Mouse (Mus musculus): ENCODE results near the gene Olfr1033. TPM values are rescaled to one million over a fixed set of nuclear protein-coding genes. Genes with fewer than 3 reads are reported as not detected.
"Not testable (repeated sequence)": the region's sequence is repeated elsewhere in the genome, so short reads cannot be mapped to it uniquely, and the experiment has no call there.

Olfr1033 gene
- total RNA-seq (2021) = not detected
- long read RNA-seq, experiment 1 = 0 reads
- long read RNA-seq, experiment 2 = 0 reads

DNA sequence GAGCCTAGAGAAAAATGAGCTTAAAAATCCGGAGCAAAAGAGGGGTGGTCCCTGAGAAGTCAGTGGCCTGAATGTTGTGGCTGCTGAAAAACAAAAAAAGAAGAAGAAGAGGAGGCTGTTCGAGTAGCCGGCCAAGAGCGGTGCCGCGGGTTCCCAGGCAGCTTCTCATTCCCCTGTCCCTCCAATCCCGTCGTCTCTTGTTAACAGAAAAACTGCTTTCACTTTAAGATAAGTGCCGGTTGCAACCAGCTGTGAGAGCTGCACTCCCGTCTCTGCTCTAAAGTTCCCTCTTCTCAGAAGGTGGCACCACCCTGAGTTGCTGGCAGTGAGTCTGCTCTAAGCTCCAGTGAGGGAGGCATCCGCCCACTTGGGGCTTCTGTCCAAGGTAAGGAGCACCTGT is at the start of gene Olfr1033:
TSS of gene Olfr1033 (plus strand) at position 228 of the 400 bp plus-strand sequence.
- not testable (repeated sequence) for DNase-seq (ENCODE audit: low spot score in 2 of 2)

GRCm38 (mm10) chr2:85973595-85973994 is 46.8 kb upstream of the Olfr1033 start, which contains the start of gene Olfr1029:
Gene Olfr1029 (plus strand): TSS chr2:85973895.
- no peak for DNase-seq (ENCODE audit: low spot score in 2 of 2)

GRCm38 (mm10) chr2:85978976-85979375 is 41.5 kb upstream of the Olfr1033 start, which contains the start of gene Olfr1030:
Gene Olfr1030 (plus strand): TSS chr2:85979276.
- DNase-seq (ENCODE audit: low spot score in 2 of 2) = no peak

DNA sequence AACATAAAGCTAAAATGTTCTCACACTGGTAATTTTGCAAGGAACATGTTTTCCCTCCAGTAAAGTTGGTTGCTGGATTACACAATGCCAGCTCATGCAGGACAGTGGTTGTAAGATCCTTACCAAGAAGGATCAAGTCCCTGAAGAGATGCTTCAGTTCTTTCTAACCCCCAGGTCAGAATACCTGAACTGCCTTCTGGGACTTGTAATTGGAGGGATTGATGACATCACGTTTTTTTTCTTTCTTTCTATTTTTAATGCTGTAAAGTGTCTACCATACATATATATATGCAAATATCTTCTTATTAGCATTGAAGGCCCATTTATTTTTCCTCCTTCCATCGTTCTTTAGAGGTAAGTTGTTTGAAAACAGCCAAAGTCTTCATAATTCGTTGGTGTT is 30.4 kb upstream of the Olfr1033 start, which contains the start of gene Olfr1031:
TSS of gene Olfr1031 (plus strand) at position 301 of the 400 bp plus-strand sequence.
- no peak for DNase-seq (ENCODE audit: low spot score in 2 of 2)

- DNase-seq (ENCODE audit: low spot score in 2 of 2) = no peak
These were observed 15.2 kb upstream of the Olfr1033 start, which contains the start of gene Olfr1032 for GRCm38 (mm10) chr2:86005240-86005639. Gene Olfr1032 (plus strand): TSS chr2:86005540.

- DNase-seq (ENCODE audit: low spot score in 2 of 2) = not testable (repeated sequence)
These were observed 1.1 kb downstream of the Olfr1033 start for GRCm38 (mm10) chr2:86021518-86021917.

DNA sequence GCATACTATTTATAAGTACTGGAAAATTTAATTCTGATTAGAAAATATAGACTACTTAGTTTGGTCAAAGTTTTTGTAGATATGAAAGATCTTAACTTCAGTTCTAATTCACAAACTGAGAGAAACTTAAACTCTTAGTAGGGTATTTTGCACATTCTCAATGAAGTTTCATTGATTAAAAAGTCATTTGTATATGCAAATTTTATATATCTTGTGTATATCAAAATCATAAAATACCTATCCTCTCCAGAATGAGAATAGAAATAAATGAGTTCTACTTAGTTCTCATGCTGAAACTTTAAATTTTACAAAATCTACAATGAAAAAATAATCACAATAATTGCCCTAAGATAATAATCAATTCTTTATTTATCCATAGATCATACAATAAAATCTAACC is 25.1 kb downstream of the Olfr1033 start, which contains the start of gene Olfr1034:
TSS of gene Olfr1034 (plus strand) at position 301 of the 400 bp plus-strand sequence.
- no peak for DNase-seq (ENCODE audit: low spot score in 2 of 2)

- not testable (repeated sequence) for DNase-seq (ENCODE audit: low spot score in 2 of 2)
These were observed 30.3 kb downstream of the Olfr1033 start for GRCm38 (mm10) chr2:86050777-86051176.

GRCm38 (mm10) chr2:86063766-86064165 is 43.3 kb downstream of the Olfr1033 start:
- not testable (repeated sequence) for DNase-seq (ENCODE audit: low spot score in 2 of 2)

DNA sequence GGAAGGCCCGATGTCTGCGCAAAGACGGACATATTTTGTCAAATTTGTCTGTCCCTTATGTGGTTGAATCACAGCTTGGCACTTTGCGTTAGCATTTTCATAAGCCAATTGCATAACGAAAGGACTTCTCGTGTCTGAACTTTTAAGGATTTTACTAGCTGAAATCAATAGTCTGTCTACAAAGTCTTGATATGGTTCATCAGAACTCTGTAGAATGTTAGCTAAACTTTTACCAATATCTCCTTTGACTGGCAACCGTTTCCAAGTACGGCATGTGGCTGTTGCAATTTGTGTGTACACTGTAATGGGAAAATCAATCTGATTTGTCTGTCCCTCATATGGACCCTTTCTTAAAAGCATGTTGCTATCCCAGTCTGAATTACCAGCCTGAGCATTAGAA is 49.8 kb downstream of the Olfr1033 start:
- DNase-seq (ENCODE audit: low spot score in 2 of 2) = no peak

DNA sequence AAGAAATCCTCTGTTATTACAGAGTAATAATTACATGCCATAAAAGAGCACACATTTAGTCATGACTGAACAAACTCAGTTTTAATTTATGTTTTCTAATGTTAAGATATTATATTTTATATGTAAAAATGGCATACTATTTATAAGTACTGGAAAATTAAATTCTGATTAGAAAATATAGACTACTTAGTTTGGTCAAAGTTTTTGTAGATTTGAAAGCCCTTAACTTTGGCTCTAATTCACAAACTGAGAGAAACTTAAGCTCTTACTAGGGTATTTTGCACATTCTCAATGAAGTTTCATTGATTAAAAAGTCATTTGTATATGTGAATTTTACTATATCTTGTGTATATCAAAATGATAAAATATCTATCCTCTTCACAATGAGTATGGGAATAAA is 53.3 kb downstream of the Olfr1033 start, which contains the start of gene Olfr1036:
TSS of gene Olfr1036 (plus strand) at position 301 of the 400 bp plus-strand sequence.
- not testable (repeated sequence) for DNase-seq (ENCODE audit: low spot score in 2 of 2)

- DNase-seq (ENCODE audit: low spot score in 2 of 2) = not testable (repeated sequence)
These were observed 60.0 kb downstream of the Olfr1033 start for GRCm38 (mm10) chr2:86080478-86080877.

DNA sequence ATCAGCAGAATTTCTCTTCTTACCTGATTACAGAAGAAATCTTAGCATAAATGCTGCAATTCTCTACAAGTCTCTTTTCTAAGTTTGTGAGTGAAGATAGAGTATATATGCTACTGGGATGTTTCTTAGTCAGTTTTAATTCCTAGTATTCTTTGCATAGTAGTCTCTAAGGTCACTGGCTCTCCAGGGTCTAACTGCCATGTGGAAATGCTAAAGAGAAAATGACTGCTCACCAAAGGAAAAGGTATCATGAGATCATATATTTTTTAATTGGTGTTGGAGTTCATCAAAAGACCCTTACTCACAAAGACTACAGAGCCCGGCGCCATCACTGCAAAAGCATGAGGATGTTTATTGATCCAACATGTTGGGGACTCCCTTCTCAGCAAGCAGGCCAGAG is 66.9 kb downstream of the Olfr1033 start, which contains the start of gene Olfr1037:
TSS of gene Olfr1037 (minus strand) at position 101 of the 400 bp plus-strand sequence.
- DNase-seq (ENCODE audit: low spot score in 2 of 2) = no peak

Other genes with a start within 250 kb of the Olfr1033 start
- gene Olfr1014, start 247.9 kb upstream of the Olfr1033 start, total RNA-seq (2021) = not detected
- gene Olfr1015, start 238.6 kb upstream of the Olfr1033 start, total RNA-seq (2021) = not detected
- gene Olfr1016, start 218.1 kb upstream of the Olfr1033 start, total RNA-seq (2021) = not detected
- gene Olfr1018, start 202.2 kb upstream of the Olfr1033 start, total RNA-seq (2021) = not detected
- gene Olfr1019, start 175.2 kb upstream of the Olfr1033 start, total RNA-seq (2021) = not detected
- gene Olfr1020, start 173.6 kb upstream of the Olfr1033 start, total RNA-seq (2021) = not detected
- gene Olfr1022, start 152.0 kb upstream of the Olfr1033 start, total RNA-seq (2021) = not detected
- gene Olfr1023, start 135.0 kb upstream of the Olfr1033 start, total RNA-seq (2021) = not detected
- not detected for gene Olfr1024, start 115.6 kb upstream of the Olfr1033 start, total RNA-seq (2021)
- gene Olfr1025-ps1, start 105.4 kb upstream of the Olfr1033 start, total RNA-seq (2021) = not detected
- gene Olfr1026, start 99.1 kb upstream of the Olfr1033 start, total RNA-seq (2021) = not detected
- not detected for gene Olfr1028, start 70.2 kb upstream of the Olfr1033 start, total RNA-seq (2021)
- gene Olfr1029, start 46.7 kb upstream of the Olfr1033 start, total RNA-seq (2021) = not detected
- not detected for gene Olfr1030, start 41.4 kb upstream of the Olfr1033 start, total RNA-seq (2021)
- gene Olfr1031, start 30.3 kb upstream of the Olfr1033 start, total RNA-seq (2021) = not detected
- gene Olfr1032, start 15.1 kb upstream of the Olfr1033 start, total RNA-seq (2021) = not detected
- not detected for gene Olfr1034, start 25.2 kb downstream of the Olfr1033 start, total RNA-seq (2021)
- not detected for gene Olfr1036, start 53.4 kb downstream of the Olfr1033 start, total RNA-seq (2021)
- not detected for gene Olfr1037, start 66.8 kb downstream of the Olfr1033 start, total RNA-seq (2021)
- not detected for gene Olfr1039, start 115.3 kb downstream of the Olfr1033 start, total RNA-seq (2021)
- gene Olfr1040, start 126.1 kb downstream of the Olfr1033 start, total RNA-seq (2021) = not detected
- gene Olfr1042, start 141.2 kb downstream of the Olfr1033 start, total RNA-seq (2021) = not detected
- gene Olfr1043, start 146.9 kb downstream of the Olfr1033 start, total RNA-seq (2021) = not detected
- gene Olfr1044, start 157.2 kb downstream of the Olfr1033 start, total RNA-seq (2021) = not detected
- gene Olfr52, start 165.1 kb downstream of the Olfr1033 start, total RNA-seq (2021) = not detected
- not detected for gene Olfr1045, start 182.4 kb downstream of the Olfr1033 start, total RNA-seq (2021)
- gene Olfr1046, start 198.7 kb downstream of the Olfr1033 start, total RNA-seq (2021) = not detected
- not detected for gene Olfr1047, start 210.8 kb downstream of the Olfr1033 start, total RNA-seq (2021)
- gene Olfr1048, start 219.7 kb downstream of the Olfr1033 start, total RNA-seq (2021) = not detected
- not detected for gene Olfr1049, start 237.7 kb downstream of the Olfr1033 start, total RNA-seq (2021)

Measured in layer of hippocampus, postnatal 14 days (tissue).